Mouse (Mus musculus): Measurements from ENCODE around the gene Mfsd6. TPM values are rescaled to one million over a fixed set of nuclear protein-coding genes. Genes with fewer than 3 reads are reported as not detected.

Gene Mfsd6
- polyA plus RNA-seq, 1 experiment from 2014 or later: 0.73 TPM

GRCm38 (mm10) chr1:52749978-52750377 lies 22.7 kb upstream of the Mfsd6 start:
- H3K4me2 ChIP-seq: no peak overlapping the region
- no peaks in the 10 kb centered on the region for H3K27me3 ChIP-seq (replicated peaks; ENCODE audit: control insufficient read depth, insufficient read depth, low read length)
- ATAC-seq (replicated peaks; ENCODE audit: low FRiP score) (peak; percentile 65; the same call in 1 of the 2 replicates), DNase-seq (ENCODE audit: low spot score) (no peak)
- WGBS: 79% methylated on average over 1 of the region's 1 CpGs
- no peak overlapping the region for H3K27ac ChIP-seq (ENCODE audit: low read depth, low read length)
- no peaks in the 10 kb centered on the region for H3K9me3 ChIP-seq (ENCODE audit: control insufficient read depth, low read length)
- H3K36me3 ChIP-seq (ENCODE audit: control insufficient read depth, insufficient read depth, low read length): no peaks in the 10 kb centered on the region
- H3K4me1 ChIP-seq (replicated peaks; ENCODE audit: control insufficient read depth, insufficient read depth, low read length): no peaks in the 10 kb centered on the region
- no peak overlapping the region for H3K9ac ChIP-seq (ENCODE audit: low read depth, low read length)
- no peak overlapping the region for H3K4me3 ChIP-seq (ENCODE audit: low read depth, low read length)

- H3K4me3 ChIP-seq (ENCODE audit: low read depth, low read length): no peak overlapping the region
- H3K36me3 ChIP-seq (ENCODE audit: control insufficient read depth, insufficient read depth, low read length): no peaks in the 10 kb centered on the region
- no peak overlapping the region for H3K27ac ChIP-seq (ENCODE audit: low read depth, low read length)
- no peaks in the 10 kb centered on the region for H3K4me1 ChIP-seq (replicated peaks; ENCODE audit: control insufficient read depth, insufficient read depth, low read length)
- no peak for ATAC-seq (replicated peaks; ENCODE audit: low FRiP score)
- H3K4me2 ChIP-seq: no peak overlapping the region
- no peak overlapping the region for H3K9ac ChIP-seq (ENCODE audit: low read depth, low read length)
- no peaks in the 10 kb centered on the region for H3K9me3 ChIP-seq (ENCODE audit: control insufficient read depth, low read length)
- 16% methylated on average over 3 of the region's 3 CpGs for WGBS
- no peak for DNase-seq (ENCODE audit: low spot score)
- H3K27me3 ChIP-seq (replicated peaks; ENCODE audit: control insufficient read depth, insufficient read depth, low read length): no peaks in the 10 kb centered on the region
These were observed 21.0 kb upstream of the Mfsd6 start for GRCm38 (mm10) chr1:52748260-52748659.

DNA sequence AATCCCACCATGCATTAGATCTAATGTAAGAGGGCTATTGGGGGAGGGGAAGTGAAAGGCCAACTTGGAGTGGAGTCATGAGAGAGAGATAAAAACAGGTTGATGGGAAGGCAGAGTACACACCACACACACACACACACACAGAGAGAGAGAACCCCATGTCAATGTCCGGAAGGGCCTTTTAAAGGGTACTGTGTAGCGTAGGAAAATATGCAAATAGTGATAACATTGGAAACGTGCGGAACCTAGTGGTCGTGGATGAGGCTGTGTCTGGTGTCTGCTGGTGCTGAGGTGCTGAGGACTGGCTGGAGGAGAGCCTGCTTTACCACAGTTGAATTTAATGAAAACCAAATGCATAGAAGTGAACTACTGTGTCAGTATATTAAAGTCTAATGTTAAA lies 15.3 kb upstream of the Mfsd6 start:
- Histone ChIP-seq H3K4me2 (no peak overlapping the region), H3K9ac (ENCODE audit: low read depth, low read length) (no peak overlapping the region), H3K4me1 (replicated peaks; ENCODE audit: control insufficient read depth, insufficient read depth, low read length) (no peaks in the 10 kb centered on the region), H3K27ac (ENCODE audit: low read depth, low read length) (no peak overlapping the region), H3K36me3 (ENCODE audit: control insufficient read depth, insufficient read depth, low read length) (no peaks in the 10 kb centered on the region), H3K4me3 (ENCODE audit: low read depth, low read length) (no peak overlapping the region), H3K9me3 (ENCODE audit: control insufficient read depth, low read length) (no peaks in the 10 kb centered on the region), H3K27me3 (replicated peaks; ENCODE audit: control insufficient read depth, insufficient read depth, low read length) (no peaks in the 10 kb centered on the region)
- no peak for DNase-seq (ENCODE audit: low spot score)
- ATAC-seq (replicated peaks; ENCODE audit: low FRiP score): no peak
- WGBS: 79% methylated on average over 5 of the region's 5 CpGs

DNA sequence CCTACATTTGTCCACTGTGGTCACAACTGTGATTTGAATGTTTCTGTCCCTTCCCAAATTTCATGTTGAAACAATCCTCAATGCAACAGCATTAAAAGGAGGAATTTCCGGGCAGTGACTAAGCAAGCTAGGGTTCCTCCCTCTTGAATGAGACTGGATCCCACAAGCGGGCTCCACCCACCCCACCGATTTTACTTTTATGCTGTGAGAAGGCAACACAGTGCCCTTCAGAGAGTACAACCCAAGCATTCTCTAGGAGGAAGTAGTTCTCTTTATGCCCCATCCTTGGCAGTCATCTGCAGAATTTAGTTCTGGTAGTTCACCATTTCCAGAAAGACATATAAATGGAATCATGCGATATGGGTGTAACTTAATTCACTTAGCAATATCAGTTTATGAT lies 6.9 kb upstream of the Mfsd6 start:
- no peak overlapping the region for H3K27ac ChIP-seq (ENCODE audit: low read depth, low read length)
- no peaks in the 10 kb centered on the region for H3K4me1 ChIP-seq (replicated peaks; ENCODE audit: control insufficient read depth, insufficient read depth, low read length)
- WGBS: 70% methylated on average over 4 of the region's 4 CpGs
- no peak overlapping the region for H3K4me2 ChIP-seq
- no peak overlapping the region for H3K9ac ChIP-seq (ENCODE audit: low read depth, low read length)
- H3K4me3 ChIP-seq (ENCODE audit: low read depth, low read length): no peak overlapping the region
- ATAC-seq (replicated peaks; ENCODE audit: low FRiP score) (no peak), DNase-seq (ENCODE audit: low spot score) (no peak)
- H3K9me3 ChIP-seq (ENCODE audit: control insufficient read depth, low read length): no peaks in the 10 kb centered on the region
- H3K27me3 ChIP-seq (replicated peaks; ENCODE audit: control insufficient read depth, insufficient read depth, low read length): no peaks in the 10 kb centered on the region
- no peaks in the 10 kb centered on the region for H3K36me3 ChIP-seq (ENCODE audit: control insufficient read depth, insufficient read depth, low read length)

DNA sequence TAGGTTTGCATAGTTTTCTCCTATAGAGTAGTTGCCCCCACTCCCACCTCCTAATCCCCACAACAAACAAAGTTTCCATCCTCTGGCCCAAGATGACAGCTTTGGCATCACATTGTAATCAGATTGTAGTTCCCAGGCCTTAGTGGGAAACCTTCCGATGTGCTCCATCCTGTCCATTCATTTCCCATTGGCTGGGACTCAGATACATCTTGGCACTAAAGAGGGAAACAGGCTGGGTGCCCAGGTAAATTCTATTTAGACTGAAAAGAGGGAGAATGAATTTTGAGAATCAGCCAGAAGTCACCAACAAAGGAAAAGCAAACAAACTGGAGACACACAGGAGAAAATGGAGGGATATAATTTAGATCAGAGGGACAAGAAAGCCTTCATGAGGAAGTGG lies 3.0 kb upstream of the Mfsd6 start:
- 77% methylated on average over 1 of the region's 1 CpGs for WGBS
- peaks cover 3% of the 10 kb centered on the region; the same call in 1 of the 2 replicates for H3K4me1 ChIP-seq (replicated peaks; ENCODE audit: control insufficient read depth, insufficient read depth, low read length)
- no peak overlapping the region for H3K4me2 ChIP-seq
- H3K9me3 ChIP-seq (ENCODE audit: control insufficient read depth, low read length): no peaks in the 10 kb centered on the region
- H3K9ac ChIP-seq (ENCODE audit: low read depth, low read length): no peak overlapping the region
- ATAC-seq (replicated peaks; ENCODE audit: low FRiP score): no peak
- H3K36me3 ChIP-seq (ENCODE audit: control insufficient read depth, insufficient read depth, low read length): no peaks in the 10 kb centered on the region
- H3K4me3 ChIP-seq (ENCODE audit: low read depth, low read length): no peak overlapping the region
- H3K27ac ChIP-seq (ENCODE audit: low read depth, low read length): no peak overlapping the region
- no peak for DNase-seq (ENCODE audit: low spot score)
- peaks cover 24% of the 10 kb centered on the region for H3K27me3 ChIP-seq (replicated peaks; ENCODE audit: control insufficient read depth, insufficient read depth, low read length)

- no peak overlapping the region for H3K4me2 ChIP-seq
- H3K9me3 ChIP-seq (ENCODE audit: control insufficient read depth, low read length): no peaks in the 10 kb centered on the region
- no peak overlapping the region for H3K27ac ChIP-seq (ENCODE audit: low read depth, low read length)
- no peak overlapping the region for H3K4me3 ChIP-seq (ENCODE audit: low read depth, low read length)
- DNase-seq (ENCODE audit: low spot score) (no peak), ATAC-seq (replicated peaks; ENCODE audit: low FRiP score) (no peak)
- H3K27me3 ChIP-seq (replicated peaks; ENCODE audit: control insufficient read depth, insufficient read depth, low read length): peaks cover 24% of the 10 kb centered on the region
- 76% methylated on average over 5 of the region's 5 CpGs for WGBS
- no peaks in the 10 kb centered on the region for H3K36me3 ChIP-seq (ENCODE audit: control insufficient read depth, insufficient read depth, low read length)
- H3K9ac ChIP-seq (ENCODE audit: low read depth, low read length): no peak overlapping the region
- H3K4me1 ChIP-seq (replicated peaks; ENCODE audit: control insufficient read depth, insufficient read depth, low read length): peaks cover 3% of the 10 kb centered on the region; the same call in 1 of the 2 replicates
These were observed 1.7 kb upstream of the Mfsd6 start for GRCm38 (mm10) chr1:52728857-52729489.

DNA sequence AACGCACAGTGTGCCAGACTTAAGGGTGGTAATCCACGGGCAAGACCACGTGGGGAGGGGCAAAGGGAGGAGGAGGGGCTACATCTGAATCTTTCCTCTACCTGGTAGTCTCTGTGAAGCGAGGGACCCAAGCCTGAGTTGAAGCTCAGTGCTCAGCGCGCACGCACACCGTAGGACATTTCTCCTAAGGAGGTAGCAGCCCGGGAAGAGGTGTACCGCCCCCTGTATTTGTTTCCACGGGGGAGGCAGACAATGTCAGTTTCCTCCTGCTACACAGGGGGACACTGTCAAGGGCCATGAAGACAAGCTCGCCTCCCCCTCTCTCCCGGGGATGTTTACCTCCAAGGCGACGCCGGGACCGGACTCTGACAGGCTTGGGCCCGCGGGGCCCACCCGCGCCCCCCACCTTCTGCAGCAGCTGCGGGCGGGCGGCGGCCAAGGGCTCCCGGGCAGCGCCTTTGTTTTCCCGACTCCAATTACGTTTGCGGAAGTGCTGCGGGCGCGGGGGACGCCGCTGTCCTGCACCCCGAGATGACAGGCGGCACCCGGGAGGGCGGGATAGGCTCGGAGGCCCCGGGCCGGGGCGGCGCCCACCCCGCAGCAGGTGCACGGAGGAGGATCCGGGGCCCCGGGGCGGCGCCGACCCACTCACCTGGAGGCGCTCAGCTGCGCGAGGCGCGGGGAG lies 749 bp downstream of the Mfsd6 start:
- WGBS: under 1% methylated on average over 54 of the region's 56 CpGs
- Histone ChIP-seq H3K27ac (ENCODE audit: low read depth, low read length) (no peak overlapping the region), H3K9ac (ENCODE audit: low read depth, low read length) (peak overlapping the region; percentile 17; the same call in 1 of the 2 replicates), H3K27me3 (replicated peaks; ENCODE audit: control insufficient read depth, insufficient read depth, low read length) (peaks cover 24% of the 10 kb centered on the region), H3K4me3 (ENCODE audit: low read depth, low read length) (peak overlapping the region; percentile 76), H3K36me3 (ENCODE audit: control insufficient read depth, insufficient read depth, low read length) (no peaks in the 10 kb centered on the region), H3K4me1 (replicated peaks; ENCODE audit: control insufficient read depth, insufficient read depth, low read length) (peaks cover 3% of the 10 kb centered on the region; the same call in 1 of the 2 replicates), H3K4me2 (peak overlapping the region; percentile 97), H3K9me3 (ENCODE audit: control insufficient read depth, low read length) (no peaks in the 10 kb centered on the region)
- ATAC-seq (replicated peaks; ENCODE audit: low FRiP score) (peak; percentile 70), DNase-seq (ENCODE audit: low spot score) (peak; percentile 52)

- peaks cover 18% of the 10 kb centered on the region for H3K27me3 ChIP-seq (replicated peaks; ENCODE audit: control insufficient read depth, insufficient read depth, low read length)
These were observed 4.7 kb downstream of the Mfsd6 start for GRCm38 (mm10) chr1:52722586-52722985.

DNA sequence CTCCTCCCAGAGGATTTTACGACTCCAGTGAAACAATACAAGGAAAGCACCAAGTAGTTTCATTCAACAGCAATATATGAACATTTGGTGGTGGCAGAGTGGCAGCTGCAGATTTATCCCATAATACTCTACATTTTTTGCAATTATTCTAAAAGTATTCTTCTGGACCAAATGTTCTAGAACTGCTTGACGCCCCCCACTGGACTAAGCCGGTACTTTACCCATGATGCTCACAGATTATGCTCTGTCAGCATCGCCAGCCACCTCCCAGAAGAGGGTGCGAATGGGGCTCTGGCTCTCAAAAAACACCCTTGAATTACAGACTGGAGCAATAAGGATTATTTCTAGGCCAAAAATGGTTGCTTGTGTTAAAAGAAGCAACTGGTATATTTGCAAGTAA lies 8.2 kb downstream of the Mfsd6 start:
- Histone ChIP-seq H3K9ac (ENCODE audit: low read depth, low read length) (no peak overlapping the region), H3K4me3 (ENCODE audit: low read depth, low read length) (no peak overlapping the region), H3K9me3 (ENCODE audit: control insufficient read depth, low read length) (no peaks in the 10 kb centered on the region), H3K4me1 (replicated peaks; ENCODE audit: control insufficient read depth, insufficient read depth, low read length) (no peaks in the 10 kb centered on the region), H3K36me3 (ENCODE audit: control insufficient read depth, insufficient read depth, low read length) (no peaks in the 10 kb centered on the region), H3K27ac (ENCODE audit: low read depth, low read length) (no peak overlapping the region), H3K4me2 (no peak overlapping the region), H3K27me3 (replicated peaks; ENCODE audit: control insufficient read depth, insufficient read depth, low read length) (no peaks in the 10 kb centered on the region)
- 58% methylated on average over 5 of the region's 5 CpGs for WGBS
- DNase-seq (ENCODE audit: low spot score): no peak
- no peak for ATAC-seq (replicated peaks; ENCODE audit: low FRiP score)

More at GRCm38 (mm10) chr1:52722586-52722985, 4.7 kb downstream of the Mfsd6 start:
- Histone ChIP-seq H3K9ac (ENCODE audit: low read depth, low read length) (no peak overlapping the region), H3K9me3 (ENCODE audit: control insufficient read depth, low read length) (no peaks in the 10 kb centered on the region), H3K4me2 (no peak overlapping the region), H3K27ac (ENCODE audit: low read depth, low read length) (no peak overlapping the region), H3K4me3 (ENCODE audit: low read depth, low read length) (no peak overlapping the region), H3K36me3 (ENCODE audit: control insufficient read depth, insufficient read depth, low read length) (no peaks in the 10 kb centered on the region), H3K4me1 (replicated peaks; ENCODE audit: control insufficient read depth, insufficient read depth, low read length) (peaks cover 3% of the 10 kb centered on the region; the same call in 1 of the 2 replicates)
- ATAC-seq (replicated peaks; ENCODE audit: low FRiP score) (no peak), DNase-seq (ENCODE audit: low spot score) (no peak)
- 34% methylated on average over 4 of the region's 4 CpGs for WGBS

Data from liver, embryonic 11.5 days (tissue).